Comparison of ENCODE assay signal across 8 mouse cellular contexts in the genomic region with DNA sequence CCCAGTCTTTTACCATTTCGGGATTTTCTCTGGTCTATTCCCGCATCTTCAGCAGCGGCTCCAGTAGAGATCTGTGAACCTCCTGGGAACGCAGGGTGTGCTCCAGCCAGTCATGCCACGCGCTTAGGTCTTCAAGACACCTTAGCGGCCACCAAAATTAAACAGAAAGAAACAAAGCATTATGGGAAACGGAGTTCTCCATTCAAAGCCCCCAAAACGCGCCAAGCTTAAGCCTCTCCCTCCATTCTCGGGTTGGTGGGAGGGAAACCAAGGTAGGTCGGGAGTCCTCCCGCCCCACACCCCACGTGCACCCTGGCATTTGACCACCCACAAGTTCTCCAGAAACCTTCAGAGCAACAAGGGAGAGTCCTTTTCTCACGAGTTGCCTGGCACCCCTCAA. TPM values are rescaled to one million over a fixed set of nuclear protein-coding genes. Genes with fewer than 3 reads are reported as not detected.
DNase-seq lines count a peak whose midpoint lies in the region; ATAC-seq lines count a peak whose summit lies in the region.

No protein-coding gene starts in this region.

- 17% methylated on average over 15 of the region's 15 CpGs for WGBS in embryonic facial prominence, embryonic 12.5 days
- WGBS in limb, embryonic 12.5 days = 12% methylated on average over 15 of the region's 15 CpGs
- WGBS in stomach, embryonic 14.5 days = 26% methylated on average over 15 of the region's 15 CpGs

- intact Hi-C loops in left cerebral cortex, postnatal 4 days (cut with DNase I) = no loop called here
- intact Hi-C loops in left cerebral cortex, postnatal 14 days (cut with DNase I) = no loop called here

- H3K4me3 ChIP-seq in embryonic facial prominence, embryonic 12.5 days = peak overlapping the region; percentile 42
- H3K4me3 ChIP-seq in limb, embryonic 12.5 days (replicated peaks) = peak overlapping the region; percentile 47
- H3K4me3 ChIP-seq in stomach, embryonic 14.5 days (ENCODE audit: low read depth, low read length) = peak overlapping the region; percentile 29

- no peaks in the 10 kb centered on the region for H3K4me1 ChIP-seq in embryonic facial prominence, embryonic 12.5 days
- H3K4me1 ChIP-seq in limb, embryonic 12.5 days (replicated peaks) = no peaks in the 10 kb centered on the region
- H3K4me1 ChIP-seq in stomach, embryonic 14.5 days (ENCODE audit: control insufficient read depth, insufficient read depth, low read length) = no peaks in the 10 kb centered on the region

- H3K36me3 ChIP-seq in embryonic facial prominence, embryonic 12.5 days = no peaks in the 10 kb centered on the region
- H3K36me3 ChIP-seq in limb, embryonic 12.5 days = no peaks in the 10 kb centered on the region
- no peaks in the 10 kb centered on the region for H3K36me3 ChIP-seq in stomach, embryonic 14.5 days (ENCODE audit: control insufficient read depth, insufficient read depth, low read length)

- no peaks in the 10 kb centered on the region for H3K9me3 ChIP-seq in embryonic facial prominence, embryonic 12.5 days
- no peaks in the 10 kb centered on the region for H3K9me3 ChIP-seq in limb, embryonic 12.5 days
- no peaks in the 10 kb centered on the region for H3K9me3 ChIP-seq in stomach, embryonic 14.5 days (ENCODE audit: control insufficient read depth, low read depth, low read length)

- H3K4me2 ChIP-seq in embryonic facial prominence, embryonic 12.5 days (replicated peaks) = peak overlapping the region; percentile 88
- peak overlapping the region; percentile 88 for H3K4me2 ChIP-seq in limb, embryonic 12.5 days
- peak overlapping the region; percentile 54 for H3K4me2 ChIP-seq in stomach, embryonic 14.5 days (replicated peaks; ENCODE audit: low read depth, low read length)

- H3K27ac ChIP-seq in embryonic facial prominence, embryonic 12.5 days = no peak overlapping the region
- no peak overlapping the region for H3K27ac ChIP-seq in limb, embryonic 12.5 days
- H3K27ac ChIP-seq in stomach, embryonic 14.5 days (ENCODE audit: low read length) = no peak overlapping the region

- peak; percentile 0 for DNase-seq in left cerebral cortex, postnatal 4 days
- no peak for DNase-seq in left cerebral cortex, postnatal 14 days (ENCODE audit: low spot score in 2 of 2)
- no peak for DNase-seq in Muller cell, postnatal 12 days (ENCODE audit: inconsistent ontology term)
- no peak for DNase-seq in frontal cortex, postnatal 14 days (ENCODE audit: low spot score in 2 of 2)
- DNase-seq in frontal cortex, postnatal 25 days (ENCODE audit: low spot score in 2 of 2) = no peak

- peaks cover 10% of the 10 kb centered on the region for H3K27me3 ChIP-seq in embryonic facial prominence, embryonic 12.5 days
- H3K27me3 ChIP-seq in limb, embryonic 12.5 days = peaks cover 31% of the 10 kb centered on the region
- no peaks in the 10 kb centered on the region for H3K27me3 ChIP-seq in stomach, embryonic 14.5 days (ENCODE audit: control insufficient read depth, insufficient read depth, low read length)

- H3K9ac ChIP-seq in embryonic facial prominence, embryonic 12.5 days = no peak overlapping the region
- H3K9ac ChIP-seq in limb, embryonic 12.5 days (replicated peaks) = peak overlapping the region; percentile 51; the same call in 1 of the 2 replicates
- no peak overlapping the region for H3K9ac ChIP-seq in stomach, embryonic 14.5 days (replicated peaks; ENCODE audit: low read depth, low read length)

- ATAC-seq in embryonic facial prominence, embryonic 12.5 days (ENCODE audit: insufficient number of reproducible peaks, insufficient read depth, low FRiP score, low TSS enrichment) = no peak
- ATAC-seq in limb, embryonic 12.5 days (ENCODE audit: insufficient number of reproducible peaks, insufficient read depth, low FRiP score, low TSS enrichment, low read depth) = no peak
- no peak for ATAC-seq in stomach, embryonic 14.5 days (ENCODE audit: insufficient number of reproducible peaks, insufficient read depth, low FRiP score, low read depth)

RNA-seq across cellular contexts. Expression of gene Ccdc160, which starts 47.2 kb away (rescaled TPM):
- 1 to 10 TPM; 2.8 to 3.2 TPM for total RNA-seq in left cerebral cortex, postnatal 4 days (2021)
- 1 to 10 TPM; 2.9 to 3.2 TPM for total RNA-seq in left cerebral cortex, postnatal 14 days (2021)
- 0.92 and 1.7 TPM in 2 replicates for polyA plus RNA-seq in embryonic facial prominence, embryonic 12.5 days (2016; fragmentation: Nextera tagmentation; extraction: Ambion mirVana)
- 0.83 and 0.95 TPM in 2 replicates for polyA plus RNA-seq in limb, embryonic 12.5 days (2016; fragmentation: Nextera tagmentation; extraction: Ambion mirVana)
- polyA plus RNA-seq in stomach, embryonic 14.5 days (2014; fragmentation: Nextera tagmentation; extraction: Ambion mirVana) = 0.70 and 1.00 TPM in 2 replicates
